Mouse (Mus musculus) layer of hippocampus, adult 9-11 months (tissue): ENCODE measurements around the gene Tomm7.
"Not testable (repeated sequence)": the region's sequence is repeated elsewhere in the genome, so short reads cannot be mapped to it uniquely, and the experiment has no call there.

Experiments used
- DNase-seq: peaks from one replicate; pipeline ENCODE4 v3.0.0; 2022

The Tomm7 gene

DNA sequence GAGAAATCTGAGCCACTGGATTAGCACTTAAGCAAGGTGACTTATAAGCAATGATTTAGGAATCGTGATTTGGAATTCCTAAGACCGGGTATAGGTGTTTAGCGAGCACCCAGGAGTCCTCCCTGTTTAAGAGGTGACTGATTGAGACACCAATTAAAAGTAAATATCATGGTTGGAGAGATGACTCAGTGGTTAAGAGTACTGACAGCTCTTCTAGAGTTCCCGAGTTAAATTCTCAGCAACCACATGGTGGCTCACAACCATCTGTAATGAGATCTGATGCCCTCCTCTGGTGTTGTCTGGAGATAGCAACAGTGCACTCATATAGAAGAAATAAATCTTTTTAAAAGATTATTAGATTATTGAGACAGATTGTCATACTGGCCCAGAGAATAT, 7.2 kb upstream of the Tomm7 start:
- DNase-seq = not testable (repeated sequence)

GRCm38 (mm10) chr5:23850345-23851159, 6.6 kb upstream of the Tomm7 start:
- DNase-seq = peak; percentile 81

- no peak for DNase-seq
These were observed 1.2 kb upstream of the Tomm7 start for GRCm38 (mm10) chr5:23845141-23845540.

GRCm38 (mm10) chr5:23844531-23844841, 525 bp upstream of the Tomm7 start:
- DNase-seq = peak; percentile 28

DNA sequence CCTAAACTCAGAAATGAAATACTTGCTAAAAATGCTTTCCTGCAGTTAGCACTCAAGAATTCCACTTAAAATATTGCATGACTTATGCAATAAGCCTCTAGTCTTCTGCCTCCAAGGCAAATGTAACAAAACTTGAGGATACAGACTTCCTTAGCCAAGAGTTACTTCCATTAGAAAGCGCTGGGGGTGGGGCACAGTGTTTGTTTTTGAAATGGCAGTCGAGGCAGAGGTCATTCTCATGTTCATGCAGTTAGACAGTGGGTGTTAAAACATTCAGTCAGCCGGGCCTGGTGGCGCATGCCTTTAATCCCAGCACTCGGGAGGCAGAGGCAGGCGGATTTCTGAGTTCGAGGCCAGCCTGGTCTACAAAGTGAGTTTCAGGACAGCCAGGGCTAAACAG, 5.8 kb downstream of the Tomm7 start:
- no peak for DNase-seq

DNA sequence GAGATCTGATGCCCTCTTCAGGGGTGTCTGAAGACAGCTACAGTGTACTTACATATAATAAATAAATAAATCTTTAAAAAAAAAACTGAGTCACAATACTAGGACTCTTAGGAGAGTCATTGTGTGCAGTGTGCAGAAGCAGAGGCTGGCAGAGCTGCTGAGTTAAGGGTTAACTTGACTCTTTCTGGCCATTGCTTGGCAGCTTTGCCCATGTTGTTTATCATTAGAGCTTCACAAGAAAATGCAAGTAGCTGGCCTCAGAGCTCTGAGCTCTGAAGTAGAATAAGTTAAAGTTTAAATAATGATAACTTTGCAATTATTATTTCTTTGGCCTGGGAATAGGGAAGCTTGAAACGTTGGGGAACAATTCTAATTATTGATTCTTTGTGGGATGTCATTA, 8.3 kb downstream of the Tomm7 start:
- not testable (repeated sequence) for DNase-seq

DNA sequence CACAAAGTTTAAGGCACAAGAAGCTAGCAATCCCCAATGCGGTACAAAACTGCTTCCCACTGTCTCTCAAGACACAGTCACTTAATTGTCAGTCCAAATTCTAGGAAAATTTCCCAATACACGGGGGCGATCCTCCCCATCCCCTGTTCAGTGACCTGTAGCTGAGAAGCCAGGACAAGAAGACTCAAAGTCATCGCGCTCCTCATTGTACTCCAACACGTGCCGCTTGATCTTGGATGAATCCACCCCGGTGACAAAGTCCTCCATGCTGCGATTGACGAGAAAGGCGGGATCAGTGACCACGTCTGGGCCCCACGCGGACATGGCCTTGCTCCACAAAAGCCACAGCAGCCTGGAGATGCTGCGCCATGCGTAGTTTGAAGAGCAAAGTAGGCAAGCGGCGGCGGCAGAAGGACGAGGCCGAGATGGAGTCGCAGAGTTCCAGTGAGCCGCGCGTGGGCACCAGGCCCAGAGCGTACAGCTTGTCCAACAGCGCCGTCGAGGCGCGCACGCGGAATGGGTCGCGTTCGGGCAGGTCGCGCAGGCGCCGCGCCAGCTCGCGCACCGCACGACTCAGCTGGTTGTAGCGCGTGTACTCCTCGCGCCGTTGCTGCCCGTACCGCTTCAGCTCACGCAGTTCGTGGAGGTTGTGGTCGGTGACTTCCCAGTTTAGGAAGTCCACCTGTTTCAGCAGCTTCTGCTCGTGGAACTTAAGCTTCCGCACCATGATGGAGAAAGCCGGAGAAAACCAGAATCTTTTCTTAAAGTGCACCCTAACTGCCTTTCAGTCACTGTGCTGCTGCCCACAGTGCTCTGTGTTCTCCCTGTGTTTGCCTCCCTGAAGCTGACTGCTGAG, 12.8 kb downstream of the Tomm7 start:
- peak; percentile 19 for DNase-seq

- DNase-seq = no peak
These were observed 17.5 kb downstream of the Tomm7 start for GRCm38 (mm10) chr5:23826321-23827004.

DNA sequence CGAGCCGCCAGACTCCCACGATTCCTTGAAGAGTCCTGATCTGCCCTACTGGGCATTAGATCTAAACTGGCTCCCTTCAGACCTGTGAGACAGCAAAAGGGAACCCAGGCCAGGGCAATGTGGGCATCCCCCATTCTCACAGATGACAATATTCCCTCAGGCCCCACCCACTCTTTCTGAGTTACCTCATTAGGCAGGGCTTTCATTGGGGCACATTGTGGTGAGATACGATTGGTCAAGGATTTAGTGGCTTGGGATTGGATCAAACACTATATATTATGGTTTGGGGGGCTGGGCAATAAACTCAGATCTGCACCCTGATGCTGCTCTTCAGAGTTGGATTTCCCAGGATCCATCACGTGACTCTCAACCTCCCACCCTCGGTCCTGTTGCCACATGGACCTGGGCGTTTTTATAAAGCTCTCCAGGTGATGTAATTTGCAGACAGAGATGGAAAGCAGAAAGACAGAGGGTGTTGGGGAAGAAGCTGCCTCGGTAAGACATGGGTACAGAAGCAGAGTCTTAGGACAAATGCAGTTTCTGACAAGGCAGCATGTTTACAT, 19.7 kb downstream of the Tomm7 start:
- DNase-seq = no peak

- DNase-seq = no peak
These were observed 21.7 kb downstream of the Tomm7 start for GRCm38 (mm10) chr5:23822306-23822705.

GRCm38 (mm10) chr5:23816681-23817080, 27.3 kb downstream of the Tomm7 start:
- peak; percentile 52 for DNase-seq

DNA sequence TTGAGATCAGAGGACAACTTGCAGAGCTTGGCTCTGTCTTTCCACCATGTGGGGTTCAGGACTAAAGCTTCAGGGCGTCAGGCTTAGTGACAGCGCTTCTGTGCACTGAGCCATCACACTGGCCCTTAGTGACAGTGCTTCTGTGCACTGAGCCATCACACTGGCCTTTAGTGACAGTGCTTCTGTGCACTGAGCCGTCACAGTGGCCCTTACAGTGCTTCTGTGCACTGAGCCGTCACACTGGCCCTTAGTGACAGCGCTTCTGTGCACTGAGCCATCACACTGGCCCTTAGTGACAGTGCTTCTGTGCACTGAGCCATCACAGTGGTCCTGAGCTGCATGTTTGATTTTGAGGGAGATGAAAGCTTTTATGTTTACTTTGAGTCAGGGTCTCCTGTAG, 29.1 kb downstream of the Tomm7 start:
- DNase-seq = no peak

DNA sequence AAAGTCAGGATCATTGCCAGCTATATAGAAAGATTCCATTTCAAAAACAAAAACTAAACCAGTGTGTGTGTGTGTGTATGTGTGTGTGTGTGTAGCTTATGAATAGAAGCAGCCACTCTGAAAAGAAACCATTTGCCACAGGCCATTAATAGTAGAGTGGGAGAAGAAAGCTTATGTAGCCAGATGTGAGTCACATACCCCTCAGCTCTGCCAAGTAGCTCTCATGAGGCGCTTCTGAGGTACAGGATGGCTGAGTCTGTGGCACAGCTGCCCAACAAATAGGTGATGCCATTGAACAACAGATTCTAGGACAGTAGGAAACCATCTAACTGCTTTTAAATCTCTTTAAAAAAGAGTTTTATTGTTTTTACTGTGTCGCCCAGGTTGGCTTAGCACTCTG, 51.2 kb downstream of the Tomm7 start:
- DNase-seq = no peak

- no peak for DNase-seq
These were observed 54.8 kb downstream of the Tomm7 start for GRCm38 (mm10) chr5:23789078-23789612.
